ENCODE assay signal across 30 mouse cellular contexts in genomic region chr5:151376931-151377330, GRCm38 (mm10). TPM values are rescaled to one million over a fixed set of nuclear protein-coding genes. Genes with fewer than 3 reads are reported as not detected.
DNase-seq lines count a peak whose midpoint lies in the region; ATAC-seq and TF ChIP-seq lines count a peak whose summit lies in the region.
"Had no signal": no experiment of that assay in that cellular context is flagged by ENCODE, and none has a peak within 500 bp of the region (broad histone marks: within the 10 kb centered on the region; RNA-seq: fewer than 3 reads in every experiment).

No protein-coding gene starts in this region.

- ATAC-seq in forebrain, embryonic 11.5 days (replicated peaks; ENCODE audit: low FRiP score) = no peak
- ATAC-seq: forebrain, embryonic 15.5 days; hindbrain, embryonic 16.5 days; inflammation-experienced regulatory T-cells, adult 6 months; intestine, embryonic 16.5 days had no signal

- no peaks in the 10 kb centered on the region for H3K4me1 ChIP-seq in forebrain, embryonic 11.5 days (replicated peaks; ENCODE audit: control insufficient read depth, insufficient read depth, low read length)
- H3K4me1 ChIP-seq: forebrain, embryonic 12.5 days; forebrain, embryonic 15.5 days; heart, embryonic 12.5 days; heart, embryonic 15.5 days; hindbrain, embryonic 10.5 days; hindbrain, embryonic 13.5 days had no signal

- peak overlapping the region; percentile 47 for H3K4me2 ChIP-seq in myocyte (ENCODE audit: low read depth)
- H3K4me2 ChIP-seq in forebrain, embryonic 11.5 days (ENCODE audit: low read depth, low read length, severe bottlenecking) = no peak overlapping the region
- H3K4me2 ChIP-seq: forebrain, embryonic 12.5 days; forebrain, embryonic 15.5 days; heart, embryonic 12.5 days; heart, embryonic 15.5 days; hindbrain, embryonic 13.5 days had no signal

- no peak overlapping the region for H3K9ac ChIP-seq in forebrain, embryonic 11.5 days (ENCODE audit: low read length)
- H3K9ac ChIP-seq: forebrain, embryonic 12.5 days; forebrain, embryonic 15.5 days; heart, embryonic 12.5 days; heart, embryonic 15.5 days; hindbrain, embryonic 13.5 days had no signal

- H3ac ChIP-seq in C2C12 (ENCODE audit: control insufficient read depth, insufficient read length, low read depth) (no peak overlapping the region), myocyte (ENCODE audit: control insufficient read depth, insufficient read length) (no peak overlapping the region)

- no peaks in the 10 kb centered on the region for H3K27me3 ChIP-seq in C2C12 (ENCODE audit: control insufficient read depth, insufficient read depth, insufficient read length)
- H3K27me3 ChIP-seq in myocyte (ENCODE audit: control insufficient read depth, insufficient read depth, insufficient read length) = no peaks in the 10 kb centered on the region
- no peaks in the 10 kb centered on the region for H3K27me3 ChIP-seq in forebrain, embryonic 11.5 days (ENCODE audit: control insufficient read depth, insufficient read depth, low read length)
- H3K27me3 ChIP-seq: CH12.LX; forebrain, embryonic 12.5 days; forebrain, embryonic 15.5 days; heart, embryonic 12.5 days; heart, embryonic 15.5 days; hindbrain, embryonic 13.5 days had no signal

- no peaks in the 10 kb centered on the region for H3K79me3 ChIP-seq in C2C12 (ENCODE audit: low read depth)

- no peaks in the 10 kb centered on the region for H3K9me3 ChIP-seq in forebrain, embryonic 11.5 days (ENCODE audit: control insufficient read depth, low read length)
- H3K9me3 ChIP-seq: forebrain, embryonic 12.5 days; forebrain, embryonic 15.5 days; G1E; heart, embryonic 12.5 days; heart, embryonic 15.5 days; hindbrain, embryonic 10.5 days; hindbrain, embryonic 13.5 days had no signal

- H3K4me3 ChIP-seq in C2C12 (ENCODE audit: insufficient read depth, poor library complexity, severe bottlenecking) (no peak overlapping the region), myocyte (no peak overlapping the region)
- no peak overlapping the region for H3K4me3 ChIP-seq in forebrain, embryonic 11.5 days (ENCODE audit: low read depth, low read length)
- H3K4me3 ChIP-seq: forebrain, embryonic 12.5 days; forebrain, embryonic 15.5 days; heart, embryonic 12.5 days; heart, embryonic 15.5 days; hindbrain, embryonic 10.5 days; hindbrain, embryonic 13.5 days had no signal

- TF ChIP-seq CTCF in C2C12 (IDR thresholded peaks at IDR 0.05; ENCODE audit: control insufficient read depth, insufficient read depth, insufficient read length) = no peak

- H3K79me2 ChIP-seq in C2C12 (ENCODE audit: control insufficient read depth, insufficient read depth) (no peaks in the 10 kb centered on the region), myocyte (ENCODE audit: control insufficient read depth, insufficient read depth) (no peaks in the 10 kb centered on the region)

- TF ChIP-seq POLR2A in myocyte (IDR thresholded peaks at IDR 0.05; ENCODE audit: insufficient read length, low read depth) = no peak

- peak; percentile 68 for DNase-seq in 3T3-L1 (ENCODE audit: low read depth, low spot score)
- peak; percentile 37 for DNase-seq in brain, adult 2 months (ENCODE audit: low read depth, low spot score)
- no peak for DNase-seq in spleen, postnatal 4 days (ENCODE audit: low spot score in 2 of 2)
- no peak for DNase-seq in thymus, postnatal 25 days
- no peak for DNase-seq in forebrain, embryonic 11.5 days (ENCODE audit: low spot score)
- DNase-seq: adrenal gland, postnatal 14 days; cerebellum, adult 11-12 months; cerebellum, adult 9-10 months; cerebellum, postnatal 14 days; gastrocnemius, postnatal 25 days; heart, adult 18-20 months; heart, postnatal 10 days; heart, postnatal 36 days had no signal

- no peak overlapping the region for H3K27ac ChIP-seq in forebrain, embryonic 11.5 days (ENCODE audit: low read depth, low read length)
- H3K27ac ChIP-seq: forebrain, embryonic 12.5 days; forebrain, embryonic 15.5 days; heart, embryonic 15.5 days; hindbrain, embryonic 10.5 days; hindbrain, embryonic 13.5 days had no signal

- 91% methylated on average over 4 of the region's 4 CpGs for WGBS in forebrain, embryonic 11.5 days

- H3K36me3 ChIP-seq in C2C12 (ENCODE audit: control insufficient read depth, insufficient read depth) (no peaks in the 10 kb centered on the region), myocyte (ENCODE audit: control insufficient read depth, insufficient read depth) (no peaks in the 10 kb centered on the region)
- H3K36me3 ChIP-seq in forebrain, embryonic 11.5 days (ENCODE audit: control insufficient read depth, insufficient read depth, low read length) = no peaks in the 10 kb centered on the region
- H3K36me3 ChIP-seq: forebrain, embryonic 12.5 days; forebrain, embryonic 15.5 days; heart, embryonic 12.5 days; heart, embryonic 15.5 days; hindbrain, embryonic 10.5 days; hindbrain, embryonic 13.5 days had no signal

TF ChIP-seq in C2C12, 6 proteins besides CTCF, POLR2A, EP300 and RAD21:
- TF ChIP-seq MAX (IDR thresholded peaks at IDR 0.05) (no peak), MYOD1 (IDR thresholded peaks at IDR 0.05; ENCODE audit: control insufficient read depth, insufficient read length, low read depth) (no peak), MYOG (IDR thresholded peaks at IDR 0.05; ENCODE audit: control insufficient read depth, extremely low read depth, insufficient read length) (no peak), FOSL1 (IDR thresholded peaks at IDR 0.05; ENCODE audit: insufficient read depth, low read length, poor library complexity, severe bottlenecking) (no peak), USF1 (IDR thresholded peaks at IDR 0.05; ENCODE audit: low read depth) (peak; percentile 2), CEBPB (IDR thresholded peaks at IDR 0.05; ENCODE audit: low read depth) (no peak)

TF ChIP-seq in myocyte, 11 proteins besides CTCF, POLR2A, EP300 and RAD21:
- TF ChIP-seq E2F4 (IDR thresholded peaks at IDR 0.05; ENCODE audit: insufficient read depth) (no peak), REST (IDR thresholded peaks at IDR 0.05; ENCODE audit: insufficient read depth, insufficient read length) (no peak)
TF ChIP-seq in myocyte: peak in this region for 0.

RNA-seq across cellular contexts. Expression of gene Gm42906, which starts 51.0 kb away (rescaled TPM):
- polyA plus RNA-seq in C2C12 (2012; fragmentation: generic; extraction: Trizol) (not detected), myocyte (2012; fragmentation: generic; extraction: Trizol) (not detected)
- polyA plus RNA-seq in forebrain, embryonic 11.5 days (2014; fragmentation: Nextera tagmentation; extraction: Ambion mirVana) = not detected in 2 replicates
- polyA plus RNA-seq: brain, embryonic 14.5 days; embryonic facial prominence, embryonic 11.5 days; embryonic facial prominence, embryonic 14.5 days; forebrain, embryonic 12.5 days; forebrain, embryonic 15.5 days; G1E; gonadal fat pad, adult 2 months; heart, embryonic 12.5 days; hindbrain, embryonic 10.5 days; hindbrain, embryonic 13.5 days; hindbrain, embryonic 16.5 days; inflammation-experienced regulatory T-cells, adult 6 months; intestine, embryonic 16.5 days had no signal

Comparison
In these comparisons a context has a peak if more than half of its experiments do, and no peak if none do; other contexts are left out.
1. DNase-seq: peak in 3T3-L1 (single experiment) and brain, adult 2 months (single experiment); none in spleen, postnatal 4 days (0 of 2), thymus, postnatal 25 days (single experiment) and forebrain, embryonic 11.5 days (single experiment).